Mouse (Mus musculus) embryonic facial prominence, embryonic 10.5 days (tissue): ENCODE measurements at regions not wholly inside any gene's neighbourhood (a gene's known extent, or its start where the extent isn't known, plus 50 kb on each side); places are given as distances from the start of the nearest gene placed in this dataset.

Experiments used
- DNase-seq: peaks from one replicate; pipeline ENCODE4 v3.0.0-alpha.2; 2017; ENCODE audit warnings: low spot score
- H3K27ac ChIP-seq: fragments of 300-500 bp; sonication (generic); replicated peaks from 2 replicates; pipeline ENCODE4 v1.5.1; 2016; ENCODE audit warnings: mild to moderate bottlenecking
- H3K27me3 ChIP-seq: fragments of 300-500 bp; sonication (generic); replicated peaks from 2 replicates; pipeline ENCODE4 v1.6.1; 2016; ENCODE audit warnings: low read depth, mild to moderate bottlenecking; ENCODE audit not compliant: poor library complexity, severe bottlenecking
- H3K36me3 ChIP-seq: fragments of 300-500 bp; sonication (generic); replicated peaks from 2 replicates; pipeline ENCODE4 v1.6.1; 2016; ENCODE audit warnings: mild to moderate bottlenecking, moderate library complexity
- H3K4me1 ChIP-seq: fragments of 300-500 bp; sonication (generic); 2 replicates; pipeline ENCODE4 v1.6.1; 2016
- H3K4me3 ChIP-seq: fragments of 300-500 bp; sonication (generic); 2 replicates; pipeline ENCODE4 v1.5.1; 2016; ENCODE audit warnings: mild to moderate bottlenecking, moderate library complexity
- H3K9me3 ChIP-seq: fragments of 300-500 bp; sonication (generic); 2 replicates; pipeline ENCODE4 v1.6.1; 2016; ENCODE audit warnings: mild to moderate bottlenecking
- WGBS: fragments of 180-500 bp; shearing (Covaris S2); methylation state at CpG from one replicate; pipeline ENCODE4 v1.1.7; 2016; 5-methylcytosine and 5-hydroxymethylcytosine counted together

DNA sequence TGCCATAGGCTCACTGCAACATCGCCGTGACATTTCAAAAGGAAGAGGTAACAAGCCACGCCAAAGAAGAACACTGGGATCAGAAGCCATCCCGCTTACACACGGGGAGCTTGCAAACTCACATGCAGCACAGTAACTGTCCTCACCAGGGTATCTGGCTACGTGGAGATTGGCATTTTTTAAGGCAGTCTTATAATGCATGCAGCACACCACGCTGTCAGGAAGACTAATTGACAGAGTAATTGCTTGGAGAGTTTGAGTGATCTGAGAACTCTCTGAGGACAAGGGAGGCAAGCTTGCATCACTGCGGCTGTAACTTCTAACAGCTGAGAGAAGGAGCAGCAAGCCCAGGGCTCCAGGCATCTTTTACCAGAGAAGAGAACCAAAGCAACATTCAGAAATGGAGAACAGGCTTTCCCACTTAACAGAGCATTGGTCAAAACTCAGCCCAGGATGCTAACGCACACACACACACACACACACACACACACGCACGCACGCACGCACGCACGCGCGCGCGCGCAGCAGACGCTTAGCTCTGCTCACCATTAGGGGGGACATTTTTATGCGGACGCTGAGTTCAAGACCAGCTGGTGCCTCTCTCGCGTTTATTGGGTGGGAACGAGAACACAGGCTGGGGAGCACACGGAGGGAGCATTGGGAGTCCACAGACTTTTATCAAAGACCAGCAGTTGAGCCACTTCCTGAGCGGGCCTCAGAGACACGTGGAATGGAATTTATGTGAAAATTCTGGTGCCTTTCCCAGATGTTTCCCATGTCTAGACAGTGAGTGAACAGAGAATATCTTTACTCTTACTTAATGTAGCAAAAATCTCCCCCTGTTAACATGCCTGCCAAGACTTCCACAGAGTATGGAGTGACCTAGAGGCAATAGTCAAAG is 66.6 kb downstream of the 1700129C05Rik start:
- peaks cover 11% of the 10 kb centered on the region; the same call in 1 of the 2 replicates for H3K4me1 ChIP-seq
- H3K9me3 ChIP-seq: no peaks in the 10 kb centered on the region
- peak; percentile 54 for DNase-seq
- H3K36me3 ChIP-seq: no peaks in the 10 kb centered on the region
- no peak overlapping the region for H3K27ac ChIP-seq
- WGBS: 42% methylated on average over 29 of the region's 29 CpGs
- no peaks in the 10 kb centered on the region for H3K27me3 ChIP-seq
- H3K4me3 ChIP-seq: peak overlapping the region; percentile 35

- 82% methylated on average over 7 of the region's 7 CpGs for WGBS
- Histone ChIP-seq H3K4me1 (peaks cover 11% of the 10 kb centered on the region; the same call in 1 of the 2 replicates), H3K27ac (no peak overlapping the region), H3K4me3 (no peak overlapping the region), H3K9me3 (no peaks in the 10 kb centered on the region), H3K36me3 (no peaks in the 10 kb centered on the region), H3K27me3 (no peaks in the 10 kb centered on the region)
- no peak for DNase-seq
These were observed 70.2 kb downstream of the 1700129C05Rik start for GRCm38 (mm10) chr14:59072323-59073039.

DNA sequence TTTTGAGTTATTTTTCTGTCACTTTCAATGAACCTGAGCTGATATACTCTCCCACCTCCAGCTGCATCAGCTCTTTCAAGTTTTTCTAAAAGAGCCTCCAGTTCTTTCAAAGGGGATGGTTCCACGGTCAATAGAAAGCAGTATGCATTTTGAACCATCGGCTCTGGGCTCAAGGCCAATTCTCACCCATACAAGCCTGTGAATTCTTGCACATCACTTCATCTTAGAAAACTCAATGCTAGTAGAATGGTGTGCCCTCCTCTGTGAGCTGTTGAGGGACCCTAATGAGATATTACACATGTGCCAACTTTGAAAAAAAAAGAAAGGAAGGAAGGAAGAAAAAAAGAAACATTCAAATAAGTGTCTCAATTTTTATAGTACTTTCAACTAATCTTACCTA is 72.6 kb downstream of the 1700129C05Rik start:
- Histone ChIP-seq H3K4me1 (no peaks in the 10 kb centered on the region), H3K36me3 (no peaks in the 10 kb centered on the region), H3K9me3 (no peaks in the 10 kb centered on the region), H3K4me3 (no peak overlapping the region), H3K27me3 (no peaks in the 10 kb centered on the region), H3K27ac (no peak overlapping the region)
- DNase-seq: no peak
- WGBS: 87% methylated on average over 2 of the region's 2 CpGs

GRCm38 (mm10) chr14:59066456-59067220 is 76.1 kb downstream of the 1700129C05Rik start:
- 80% methylated on average over 8 of the region's 8 CpGs for WGBS
- Histone ChIP-seq H3K36me3 (no peaks in the 10 kb centered on the region), H3K4me1 (no peaks in the 10 kb centered on the region), H3K9me3 (no peaks in the 10 kb centered on the region), H3K27me3 (no peaks in the 10 kb centered on the region), H3K27ac (no peak overlapping the region), H3K4me3 (no peak overlapping the region)
- no peak for DNase-seq

- Histone ChIP-seq H3K27ac (no peak overlapping the region), H3K27me3 (no peaks in the 10 kb centered on the region), H3K36me3 (no peaks in the 10 kb centered on the region), H3K4me3 (no peak overlapping the region), H3K9me3 (no peaks in the 10 kb centered on the region), H3K4me1 (no peaks in the 10 kb centered on the region)
- DNase-seq: no peak
- WGBS: 80% methylated on average over 3 of the region's 3 CpGs
These were observed 79.5 kb downstream of the 1700129C05Rik start for GRCm38 (mm10) chr14:59063221-59063620.

DNA sequence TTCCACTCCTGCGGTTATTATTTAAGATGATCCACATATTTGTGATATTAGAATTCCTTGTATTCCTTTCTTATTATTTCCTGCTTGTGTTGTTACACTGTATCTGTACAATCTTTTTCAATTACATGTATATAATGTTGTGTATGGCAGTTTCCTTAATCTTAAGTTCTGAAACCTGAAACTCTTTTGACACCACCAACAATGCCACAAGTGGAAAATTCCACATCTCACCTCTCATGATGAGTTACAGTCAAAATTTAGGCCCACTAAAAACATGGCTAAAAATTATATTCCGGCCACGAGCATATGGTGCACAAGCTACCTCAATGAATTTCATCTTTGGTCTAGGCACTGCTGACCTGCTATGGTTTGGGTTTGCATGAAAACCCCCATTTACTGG is 85.9 kb downstream of the 1700129C05Rik start:
- H3K36me3 ChIP-seq: no peaks in the 10 kb centered on the region
- DNase-seq: no peak
- no peak overlapping the region for H3K4me3 ChIP-seq
- 93% methylated on average over 3 of the region's 3 CpGs for WGBS
- no peaks in the 10 kb centered on the region for H3K4me1 ChIP-seq
- H3K27me3 ChIP-seq: no peaks in the 10 kb centered on the region
- H3K27ac ChIP-seq: no peak overlapping the region
- no peaks in the 10 kb centered on the region for H3K9me3 ChIP-seq

GRCm38 (mm10) chr14:59055283-59055682 is 87.4 kb downstream of the 1700129C05Rik start:
- no peaks in the 10 kb centered on the region for H3K9me3 ChIP-seq
- no peaks in the 10 kb centered on the region for H3K27me3 ChIP-seq
- WGBS: 94% methylated on average over 3 of the region's 3 CpGs
- no peaks in the 10 kb centered on the region for H3K36me3 ChIP-seq
- no peak overlapping the region for H3K4me3 ChIP-seq
- no peak overlapping the region for H3K27ac ChIP-seq
- DNase-seq: no peak
- H3K4me1 ChIP-seq: 0 out of 2 replicates have a peak, but pooled peaks cover 3% of the 10 kb centered on the region

DNA sequence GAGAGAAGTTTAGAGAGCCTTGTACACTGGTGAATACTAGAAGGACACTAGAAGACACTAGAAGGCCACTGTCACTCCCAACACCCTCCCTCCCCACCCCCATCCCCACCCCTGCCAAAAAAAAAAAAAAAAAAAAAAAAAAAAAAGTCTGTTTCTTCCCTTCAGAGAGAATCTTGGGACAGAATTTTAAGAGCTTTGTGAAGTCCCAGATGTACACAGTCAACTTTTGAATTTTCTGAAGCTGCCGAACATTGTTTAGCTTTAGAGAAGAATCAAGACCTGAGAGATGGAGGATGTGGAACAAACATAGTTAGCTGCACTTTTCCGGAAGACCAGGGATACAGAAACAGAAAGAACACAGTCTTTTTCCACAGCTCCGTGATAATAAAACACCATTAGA is 90.3 kb downstream of the 1700129C05Rik start:
- H3K27me3 ChIP-seq: no peaks in the 10 kb centered on the region
- H3K9me3 ChIP-seq: no peaks in the 10 kb centered on the region
- no peak for DNase-seq
- H3K4me1 ChIP-seq: 0 out of 2 replicates have a peak, but pooled peaks cover 3% of the 10 kb centered on the region
- H3K36me3 ChIP-seq: no peaks in the 10 kb centered on the region
- H3K4me3 ChIP-seq: no peak overlapping the region
- no peak overlapping the region for H3K27ac ChIP-seq
- 83% methylated on average over 3 of the region's 3 CpGs for WGBS

DNA sequence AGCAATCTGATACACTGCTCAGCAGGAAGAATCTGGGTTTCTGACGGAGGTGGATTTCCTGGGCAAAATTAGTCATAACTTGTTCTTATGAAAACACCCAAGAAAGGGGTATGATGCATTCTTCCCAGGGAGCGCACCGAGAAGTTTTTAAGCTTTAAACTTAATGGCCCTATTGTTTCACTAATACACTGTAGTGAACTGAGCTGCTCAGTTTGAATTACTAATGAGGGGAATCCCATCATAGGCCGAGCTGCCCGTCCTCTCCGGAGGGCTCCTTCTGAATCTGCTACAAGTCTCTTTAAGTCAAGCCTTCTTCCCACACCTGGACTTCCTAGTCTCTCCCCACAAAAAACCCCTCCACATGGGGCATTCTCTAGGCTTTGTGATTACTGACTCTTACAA is 91.2 kb downstream of the 1700129C05Rik start:
- no peaks in the 10 kb centered on the region for H3K36me3 ChIP-seq
- DNase-seq: no peak
- no peak overlapping the region for H3K4me3 ChIP-seq
- WGBS: 24% methylated on average over 6 of the region's 6 CpGs
- 0 out of 2 replicates have a peak, but pooled peaks cover 3% of the 10 kb centered on the region for H3K4me1 ChIP-seq
- no peaks in the 10 kb centered on the region for H3K9me3 ChIP-seq
- H3K27ac ChIP-seq: no peak overlapping the region
- H3K27me3 ChIP-seq: no peaks in the 10 kb centered on the region

- Histone ChIP-seq H3K27ac (no peak overlapping the region), H3K4me3 (no peak overlapping the region), H3K4me1 (peaks cover 8% of the 10 kb centered on the region; the same call in 1 of the 2 replicates), H3K9me3 (no peaks in the 10 kb centered on the region), H3K36me3 (no peaks in the 10 kb centered on the region), H3K27me3 (no peaks in the 10 kb centered on the region)
- 82% methylated on average over 7 of the region's 7 CpGs for WGBS
- no peak for DNase-seq
These were observed 97.0 kb downstream of the 1700129C05Rik start for GRCm38 (mm10) chr14:59045687-59046086.

DNA sequence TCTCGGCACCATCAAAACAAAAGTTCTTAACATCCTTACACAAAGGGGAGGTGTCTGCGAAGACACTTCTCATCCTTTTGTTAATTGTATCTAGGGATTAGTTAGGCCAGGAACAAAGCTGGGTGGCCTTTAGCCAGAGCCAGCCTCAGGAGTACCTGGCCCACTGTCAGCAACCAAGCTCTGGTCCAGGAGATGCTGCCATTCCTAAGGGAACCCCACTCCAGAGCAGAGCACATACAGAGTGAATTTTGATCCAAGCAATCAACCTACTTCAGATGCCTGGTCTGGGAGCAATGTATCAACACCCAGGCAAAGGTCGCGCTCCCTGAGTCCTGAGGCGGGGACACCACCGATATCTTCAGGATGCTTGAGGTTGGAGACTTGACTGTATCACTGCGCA is 97.5 kb downstream of the 1700129C05Rik start:
- WGBS: 73% methylated on average over 7 of the region's 7 CpGs
- H3K36me3 ChIP-seq: no peaks in the 10 kb centered on the region

GRCm38 (mm10) chr14:59042152-59042551 is 100.5 kb downstream of the 1700129C05Rik start:
- Histone ChIP-seq H3K9me3 (no peaks in the 10 kb centered on the region), H3K36me3 (no peaks in the 10 kb centered on the region), H3K27me3 (no peaks in the 10 kb centered on the region), H3K4me3 (no peak overlapping the region), H3K27ac (no peak overlapping the region), H3K4me1 (peaks cover 8% of the 10 kb centered on the region; the same call in 1 of the 2 replicates)
- WGBS: 95% methylated on average over 2 of the region's 2 CpGs
- DNase-seq: no peak

More for the DNA sequence above, 97.5 kb downstream of the 1700129C05Rik start:
- no peak overlapping the region for H3K27ac ChIP-seq
- DNase-seq: no peak
- no peaks in the 10 kb centered on the region for H3K9me3 ChIP-seq
- H3K27me3 ChIP-seq: no peaks in the 10 kb centered on the region
- peaks cover 8% of the 10 kb centered on the region; the same call in 1 of the 2 replicates for H3K4me1 ChIP-seq
- no peak overlapping the region for H3K4me3 ChIP-seq
